Mouse (Mus musculus): Measurements from ENCODE around the gene E130208F15Rik.
A peak's percentile ranks its signal among the peaks of the same experiment; 100 is the strongest.

E130208F15Rik gene

GRCm38 (mm10) chr7:30306083-30306779, 15.3 kb upstream of the E130208F15Rik start:
- DNase-seq (ENCODE audit: low read depth, low spot score), result no peak

DNA sequence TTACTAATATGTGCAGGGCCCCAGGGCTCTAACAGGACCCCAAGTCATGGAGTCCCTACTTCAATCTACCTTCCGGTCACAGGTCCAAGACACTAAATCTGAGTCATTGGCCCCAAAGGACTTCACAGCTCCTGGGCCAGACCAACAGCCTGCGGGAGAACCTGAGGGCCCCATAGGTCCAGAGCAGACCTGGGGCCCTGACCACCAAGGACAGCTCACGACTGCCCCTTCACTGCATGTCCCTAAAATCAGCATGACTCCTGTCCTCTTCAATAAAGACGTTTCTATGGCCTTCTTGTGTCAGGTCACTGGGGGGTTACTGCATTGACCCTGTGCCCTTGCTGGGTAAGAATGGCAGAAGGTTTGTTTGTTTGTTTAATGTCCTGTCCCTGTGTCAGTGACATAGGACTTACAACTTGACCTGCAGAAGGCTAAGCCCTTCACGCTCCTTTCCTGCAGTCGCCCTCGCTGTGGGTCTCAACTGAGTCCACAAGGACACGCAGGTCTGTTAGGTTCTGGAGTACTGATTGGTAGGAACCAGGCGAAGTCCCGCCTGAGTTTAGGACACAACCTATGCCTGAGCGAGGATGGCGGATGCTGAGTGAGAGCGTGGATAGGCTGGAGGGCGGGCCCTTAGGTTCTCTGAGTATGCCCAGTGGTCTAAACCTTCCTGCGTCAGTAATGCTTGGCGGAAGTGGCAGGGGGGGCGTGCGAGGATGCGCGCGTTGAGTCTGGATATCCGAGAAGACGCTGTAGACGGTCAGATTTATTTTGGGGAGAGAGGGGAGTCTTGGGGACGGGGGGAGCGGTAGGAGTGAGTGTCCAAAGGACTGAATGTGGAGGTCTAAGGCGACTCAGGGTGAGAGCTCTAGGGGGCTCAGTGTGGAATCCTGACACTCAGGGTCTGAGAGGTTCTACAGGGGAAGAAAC, 13.2 kb upstream of the E130208F15Rik start, which contains the start of gene Alkbh6:
TSS of gene Alkbh6 (plus strand) at position 642 of the 930 bp plus-strand sequence.
- peak; percentile 85 for DNase-seq (ENCODE audit: low read depth, low spot score)

DNA sequence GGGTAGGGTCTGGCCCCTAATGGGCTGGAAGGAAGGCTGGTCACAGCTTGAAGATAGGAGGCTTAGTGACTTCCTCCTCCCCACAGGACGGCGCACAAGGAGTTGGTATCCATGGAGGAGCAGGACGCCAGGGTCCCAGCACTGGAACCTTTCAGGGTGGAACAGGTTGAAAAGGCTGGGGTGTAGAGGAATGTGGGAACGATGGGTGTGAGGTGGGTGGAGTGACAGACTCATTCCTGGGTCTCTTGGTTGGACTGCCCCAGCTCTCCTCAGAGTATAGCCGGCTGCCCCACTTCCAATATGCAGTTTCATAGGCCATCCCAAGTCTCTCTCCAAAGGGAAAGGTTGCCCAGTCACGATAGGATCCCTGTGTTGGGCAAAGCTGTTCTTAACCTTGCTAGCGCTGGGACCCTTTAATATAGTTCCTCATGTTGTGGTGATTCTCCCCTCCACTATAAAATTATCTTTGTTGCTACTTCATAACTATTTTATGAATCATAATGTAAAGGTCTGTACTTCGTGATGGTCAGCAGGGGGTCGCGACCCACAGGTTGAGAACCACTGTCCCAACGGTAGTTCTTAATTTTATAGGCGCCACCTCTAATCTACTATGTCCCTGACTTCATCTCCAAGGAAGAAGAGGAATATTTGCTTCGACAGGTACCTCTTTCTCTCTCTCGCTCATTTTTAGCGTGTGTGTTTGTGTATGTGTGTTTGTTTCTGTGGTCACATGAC, 12.0 kb upstream of the E130208F15Rik start:
- DNase-seq (ENCODE audit: low read depth, low spot score), result no peak

- no peak for DNase-seq (ENCODE audit: low read depth, low spot score)
Measured at GRCm38 (mm10) chr7:30310136-30310535, 11.4 kb upstream of the E130208F15Rik start.

DNA sequence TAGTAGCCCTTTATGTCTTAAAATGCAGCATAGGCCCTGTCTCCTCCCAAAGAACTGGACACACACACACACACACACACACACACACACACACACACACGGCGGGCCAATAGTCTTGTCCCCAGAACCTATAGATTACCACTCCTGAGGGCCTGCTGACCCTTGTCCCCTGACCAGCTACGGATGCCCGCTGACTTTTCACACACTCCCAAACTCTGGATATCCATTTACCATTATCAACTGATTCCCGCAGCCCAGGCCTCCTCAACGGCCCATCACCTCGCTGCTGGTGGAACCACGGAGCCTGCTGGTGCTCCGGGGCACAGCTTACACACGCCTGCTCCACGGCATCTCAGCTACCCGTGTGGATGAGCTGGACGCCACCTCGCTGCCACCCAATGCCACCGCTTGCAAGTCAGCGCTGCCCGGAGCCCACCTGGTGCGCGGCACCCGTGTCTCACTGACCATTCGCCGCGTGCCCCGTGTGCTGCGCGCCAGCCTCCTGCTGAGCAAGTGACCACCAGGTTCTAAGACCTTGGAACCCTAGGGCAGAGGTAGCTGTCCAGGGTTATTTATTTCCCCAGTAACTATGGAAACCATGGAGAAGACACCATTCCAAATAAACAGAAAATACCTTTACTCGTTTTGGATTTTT, 7.7 kb upstream of the E130208F15Rik start:
- DNase-seq (ENCODE audit: low read depth, low spot score), result no peak

GRCm38 (mm10) chr7:30314721-30315155, 6.8 kb upstream of the E130208F15Rik start, which contains the start of gene Syne4:
Gene Syne4 (plus strand): TSS chr7:30314807.
- DNase-seq (ENCODE audit: low read depth, low spot score), result no peak

GRCm38 (mm10) chr7:30315559-30316529, 5.7 kb upstream of the E130208F15Rik start:
- DNase-seq (ENCODE audit: low read depth, low spot score), result no peak

GRCm38 (mm10) chr7:30318142-30318541, 3.4 kb upstream of the E130208F15Rik start:
- no peak for DNase-seq (ENCODE audit: low read depth, low spot score)

DNA sequence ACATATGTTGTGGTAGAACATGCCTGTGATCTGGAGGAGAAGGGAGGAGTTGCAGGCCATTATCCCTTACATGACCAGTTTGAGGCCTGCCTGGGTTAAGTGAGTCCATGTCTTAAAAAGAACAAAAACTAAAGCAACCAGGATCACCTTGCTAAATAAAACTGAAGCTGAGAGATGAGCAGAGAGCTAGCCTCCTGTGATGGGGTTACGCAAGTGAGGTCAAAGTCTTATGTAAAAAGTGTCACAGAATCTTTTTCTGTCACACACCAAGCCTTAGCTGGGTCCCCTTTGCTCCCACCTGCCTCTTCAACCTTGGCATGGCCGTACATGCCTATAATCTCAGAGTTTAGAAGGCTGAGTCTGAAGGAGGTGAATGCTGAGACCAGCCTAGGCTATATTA, 594 bp upstream of the E130208F15Rik start:
- DNase-seq (ENCODE audit: low read depth, low spot score), result no peak

DNA sequence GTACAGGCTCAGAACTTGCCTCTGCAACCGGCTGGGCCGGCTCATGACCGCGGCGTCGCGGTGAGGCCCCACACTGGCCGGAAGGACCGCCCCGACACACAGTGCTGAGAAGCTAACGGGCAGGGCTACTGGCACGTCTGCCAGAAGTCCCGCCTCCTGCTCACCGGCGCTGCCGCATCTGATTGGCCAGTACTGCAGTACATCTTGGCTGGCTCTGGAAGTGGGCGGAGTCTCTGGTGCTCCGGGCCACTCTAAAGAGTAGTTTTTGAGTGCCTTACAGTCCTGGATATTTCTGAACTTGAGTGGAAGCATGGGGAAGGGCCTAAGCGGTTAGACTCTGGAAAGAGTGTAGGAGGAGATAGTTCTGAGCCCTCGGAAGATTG, 736 bp downstream of the E130208F15Rik start:
- DNase-seq (ENCODE audit: low read depth, low spot score), result peak; percentile 92

GRCm38 (mm10) chr7:30322865-30323264, 1.3 kb downstream of the E130208F15Rik start:
- no peak for DNase-seq (ENCODE audit: low read depth, low spot score)

DNA sequence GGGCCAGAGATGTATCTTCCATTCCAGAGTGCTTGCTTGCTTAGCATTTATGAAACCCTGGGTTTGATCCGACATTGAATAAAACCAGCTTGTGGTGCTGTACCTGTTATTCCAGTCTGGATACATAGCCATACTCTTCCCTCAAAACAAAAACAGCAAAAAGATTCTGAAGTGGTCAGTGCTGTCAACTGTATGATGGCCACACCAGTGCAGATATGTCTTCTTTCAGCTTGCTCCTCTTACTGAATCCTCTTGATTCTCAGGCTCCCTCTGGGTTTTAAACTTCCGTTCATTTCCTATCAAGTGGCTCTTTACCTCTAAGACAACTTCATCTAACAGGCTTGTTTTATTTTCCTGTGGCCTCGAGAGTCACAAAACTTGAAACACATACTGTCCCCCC, 2.3 kb downstream of the E130208F15Rik start, which contains the start of gene Sdhaf1:
TSS of gene Sdhaf1 (minus strand) at position 101 of the 400 bp plus-strand sequence.
- DNase-seq (ENCODE audit: low read depth, low spot score), result no peak

GRCm38 (mm10) chr7:30324300-30324944, 2.9 kb downstream of the E130208F15Rik start:
- no peak for DNase-seq (ENCODE audit: low read depth, low spot score)

DNA sequence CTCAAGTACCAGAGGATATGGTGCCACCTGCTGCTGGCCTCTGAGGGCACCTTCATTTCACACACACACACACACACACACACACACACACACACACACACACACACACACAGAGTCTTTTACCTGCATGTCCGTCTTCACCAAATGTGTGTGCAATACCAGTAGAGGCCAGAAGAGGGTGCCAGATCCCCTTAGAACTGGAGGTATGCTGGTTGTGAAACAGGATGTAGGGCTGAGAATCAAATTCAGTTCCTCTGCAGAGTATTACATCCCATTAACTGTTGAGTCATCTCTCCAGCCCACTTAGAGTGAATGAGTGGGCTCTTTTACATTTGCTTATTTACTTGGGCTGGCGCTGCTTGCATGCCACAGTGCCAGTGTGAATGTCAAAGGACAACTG, 3.8 kb downstream of the E130208F15Rik start:
- no peak for DNase-seq (ENCODE audit: low read depth, low spot score)

- no peak for DNase-seq (ENCODE audit: low read depth, low spot score)
Measured at GRCm38 (mm10) chr7:30326427-30326826, 4.9 kb downstream of the E130208F15Rik start.

DNA sequence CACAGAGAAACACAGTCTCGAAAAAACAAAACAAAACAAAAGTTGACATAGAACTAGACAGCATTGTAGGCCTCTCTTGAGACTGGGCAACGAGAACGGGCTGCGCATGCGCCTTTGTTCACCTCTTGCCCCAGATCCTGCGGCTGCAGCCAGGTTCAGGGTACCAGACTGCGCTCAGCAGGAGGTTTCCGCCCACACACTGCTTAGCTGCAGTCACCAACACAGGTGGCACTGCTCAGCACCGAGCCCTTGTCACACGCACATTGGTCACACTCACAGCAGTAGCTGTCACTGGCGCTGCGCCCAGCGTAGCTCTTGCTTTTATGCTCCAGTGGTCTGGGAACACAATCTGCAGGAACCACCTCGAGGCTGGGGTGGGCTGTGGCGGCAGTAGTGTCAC, 5.6 kb downstream of the E130208F15Rik start:
- DNase-seq (ENCODE audit: low read depth, low spot score), result no peak

GRCm38 (mm10) chr7:30328379-30328778, 6.8 kb downstream of the E130208F15Rik start:
- no peak for DNase-seq (ENCODE audit: low read depth, low spot score)

- DNase-seq (ENCODE audit: low read depth, low spot score), result peak; percentile 78
Measured at GRCm38 (mm10) chr7:30331887-30332286, 10.3 kb downstream of the E130208F15Rik start.

GRCm38 (mm10) chr7:30332622-30333259, 11.2 kb downstream of the E130208F15Rik start:
- no peak for DNase-seq (ENCODE audit: low read depth, low spot score)
